Mouse (Mus musculus) cortical plate, adult 2 months (tissue): Measurements from ENCODE around the gene Ptprcap.

ENCODE experiments used
- CTCF ChIP-seq: fragments of 200-500 bp; IDR thresholded peaks from 2 replicates; pipeline ENCODE4 v1.5.1; 2011; ENCODE audit warnings: mild to moderate bottlenecking, control low read depth, low read length; ENCODE audit not compliant: insufficient read depth; ENCODE audit errors: extremely low read depth
- POLR2A ChIP-seq: fragments of 200-500 bp; IDR thresholded peaks from 2 replicates; pipeline ENCODE4 v1.6.1; 2011; ENCODE audit warnings: mild to moderate bottlenecking, low read length, control low read depth; ENCODE audit not compliant: insufficient read depth; ENCODE audit errors: extremely low read depth

GRCm38 (mm10) chr19:4163543-4163887, 10.1 kb downstream of the Ptprcap start:
- TF ChIP-seq CTCF, result no peak
- TF ChIP-seq POLR2A, result no peak
